Mouse (Mus musculus): ENCODE measurements around the gene Snap23. TPM values are rescaled to one million over a fixed set of nuclear protein-coding genes. Genes with fewer than 3 reads are reported as not detected.

Gene Snap23
- polyA plus RNA-seq, 1 experiment from 2014 or later = 51.6 TPM

Other genes with a start within 250 kb of the Snap23 start
- gene Vps39, start 214.5 kb upstream of the Snap23 start, polyA plus RNA-seq (2014; fragmentation: Nextera tagmentation; extraction: Ambion mirVana) = 40.8 and 41.5 TPM in 2 replicates
- gene Ganc, start 163.8 kb upstream of the Snap23 start, polyA plus RNA-seq (2014; fragmentation: Nextera tagmentation; extraction: Ambion mirVana) = 7.4 and 7.7 TPM in 2 replicates
- 4.7 and 6.3 TPM in 2 replicates for gene Tmem87a, start 163.6 kb upstream of the Snap23 start, polyA plus RNA-seq (2014; fragmentation: Nextera tagmentation; extraction: Ambion mirVana)
- 0.82 and 1.5 TPM in 2 replicates for gene Capn3, start 111.7 kb upstream of the Snap23 start, polyA plus RNA-seq (2014; fragmentation: Nextera tagmentation; extraction: Ambion mirVana)
- 63.6 and 68.5 TPM in 2 replicates for gene Zfp106, start 3.8 kb upstream of the Snap23 start, polyA plus RNA-seq (2014; fragmentation: Nextera tagmentation; extraction: Ambion mirVana)
- 35.7 and 36.1 TPM in 2 replicates for gene Haus2, start 41.7 kb downstream of the Snap23 start, polyA plus RNA-seq (2014; fragmentation: Nextera tagmentation; extraction: Ambion mirVana)
- 32.0 and 33.8 TPM in 2 replicates for gene Lrrc57, start 41.8 kb downstream of the Snap23 start, polyA plus RNA-seq (2014; fragmentation: Nextera tagmentation; extraction: Ambion mirVana)
- 4.1 and 4.2 TPM in 2 replicates for gene Stard9, start 61.5 kb downstream of the Snap23 start, polyA plus RNA-seq (2014; fragmentation: Nextera tagmentation; extraction: Ambion mirVana)

Measured in neural tube, embryonic 11.5 days (tissue).